Comparison of ENCODE assay signal across 11 mouse cellular contexts in the genomic region with DNA sequence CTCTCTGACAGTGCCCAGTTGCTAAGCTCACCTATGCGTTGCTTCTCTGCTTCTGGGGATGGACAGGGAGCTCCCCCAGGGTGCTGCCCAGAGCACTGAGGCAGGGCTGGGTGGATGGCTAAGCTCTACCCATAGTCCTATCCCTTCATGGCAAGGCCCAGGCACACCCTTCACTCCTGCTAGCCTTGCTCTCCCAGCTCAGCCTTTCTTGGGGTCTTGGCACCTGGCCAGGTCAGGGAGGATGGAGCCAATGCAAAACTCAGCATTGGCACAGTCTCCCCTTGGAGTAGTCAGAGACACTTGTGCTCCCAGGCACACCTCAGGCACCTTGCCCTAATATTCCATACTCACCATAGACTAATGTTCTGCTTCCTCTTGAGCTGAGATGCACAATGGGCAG. TPM values are rescaled to one million over a fixed set of nuclear protein-coding genes. Genes with fewer than 3 reads are reported as not detected.
A peak's percentile ranks its signal among the peaks of the same experiment; 100 is the strongest.
DNase-seq lines count a peak whose midpoint lies in the region; ATAC-seq and TF ChIP-seq lines count a peak whose summit lies in the region.
"Had no signal": no experiment of that assay in that cellular context is flagged by ENCODE, and none has a peak within 500 bp of the region (broad histone marks: within the 10 kb centered on the region; RNA-seq: fewer than 3 reads in every experiment).

No protein-coding gene starts in this region.

- peak; percentile 8 for DNase-seq in forebrain, embryonic 14.5 days (ENCODE audit: low spot score)
- no peak for DNase-seq in testis, postnatal 14 days (ENCODE audit: low spot score)
- DNase-seq in spleen, adult 12 weeks (ENCODE audit: low spot score): no peak
- no peak for DNase-seq in MN1 (ENCODE audit: low spot score)
- DNase-seq in layer of hippocampus, postnatal 25 days (ENCODE audit: extremely low spot score in 1 of 2, low spot score in 1 of 2): no peak
- DNase-seq: thymus, adult 18-20 months had no signal

- 89% methylated on average over 1 of the region's 1 CpGs for WGBS in forebrain, embryonic 14.5 days
- 74% methylated on average over 1 of the region's 1 CpGs for WGBS in forebrain, embryonic 12.5 days
- WGBS in liver, embryonic 12.5 days (ENCODE audit: insufficient replicate concordance): 75% methylated on average over 1 of the region's 1 CpGs

- H3K4me3 ChIP-seq in forebrain, embryonic 14.5 days (ENCODE audit: low read depth, low read length): no peak overlapping the region
- no peak overlapping the region; the same call in 1 of the 2 replicates for H3K4me3 ChIP-seq in forebrain, embryonic 12.5 days (replicated peaks)
- H3K4me3 ChIP-seq in testis, adult 2 months (ENCODE audit: control insufficient read depth, low read depth, low read length): peak overlapping the region; percentile 59
- peak overlapping the region; percentile 13 for H3K4me3 ChIP-seq in liver, embryonic 12.5 days
- H3K4me3 ChIP-seq: midbrain, embryonic 15.5 days had no signal

- TF ChIP-seq CTCF in testis, adult 2 months (IDR thresholded peaks at IDR 0.05; ENCODE audit: control insufficient read depth, insufficient read depth, insufficient replicate concordance, low read depth, low read length): no peak

- TF ChIP-seq POLR2A in testis, adult 2 months (IDR thresholded peaks at IDR 0.05; ENCODE audit: control insufficient read depth, low read depth, low read length): no peak

- no peak for ATAC-seq in forebrain, embryonic 14.5 days
- no peak for ATAC-seq in forebrain, embryonic 12.5 days (ENCODE audit: low FRiP score)
- no peak for ATAC-seq in liver, embryonic 12.5 days
- ATAC-seq: midbrain, embryonic 15.5 days had no signal

- no peaks in the 10 kb centered on the region for H3K36me3 ChIP-seq in forebrain, embryonic 14.5 days (ENCODE audit: control insufficient read depth, insufficient read depth, low read length)
- H3K36me3 ChIP-seq in forebrain, embryonic 12.5 days (replicated peaks): no peaks in the 10 kb centered on the region
- no peaks in the 10 kb centered on the region for H3K36me3 ChIP-seq in testis, adult 2 months (ENCODE audit: control insufficient read depth, insufficient read depth, low read length)
- H3K36me3 ChIP-seq in liver, embryonic 12.5 days: no peaks in the 10 kb centered on the region
- H3K36me3 ChIP-seq: midbrain, embryonic 15.5 days had no signal

- H3K27ac ChIP-seq in forebrain, embryonic 14.5 days (ENCODE audit: low read depth, low read length): no peak overlapping the region
- no peak overlapping the region for H3K27ac ChIP-seq in forebrain, embryonic 12.5 days
- peak overlapping the region; percentile 25; the same call in 1 of the 2 replicates for H3K27ac ChIP-seq in testis, adult 2 months (ENCODE audit: control insufficient read depth, insufficient read depth, low read depth, low read length)
- H3K27ac ChIP-seq in liver, embryonic 12.5 days: no peak overlapping the region
- H3K27ac ChIP-seq: midbrain, embryonic 15.5 days had no signal

- H3K4me1 ChIP-seq in forebrain, embryonic 14.5 days (ENCODE audit: control insufficient read depth, insufficient read depth, low read length): no peaks in the 10 kb centered on the region
- no peaks in the 10 kb centered on the region for H3K4me1 ChIP-seq in forebrain, embryonic 12.5 days
- H3K4me1 ChIP-seq in testis, adult 2 months (ENCODE audit: control insufficient read depth, insufficient read depth, low read length): peaks cover 2% of the 10 kb centered on the region
- no peaks in the 10 kb centered on the region for H3K4me1 ChIP-seq in liver, embryonic 12.5 days
- H3K4me1 ChIP-seq: midbrain, embryonic 15.5 days had no signal

- no peaks in the 10 kb centered on the region for H3K9me3 ChIP-seq in forebrain, embryonic 14.5 days (replicated peaks; ENCODE audit: control insufficient read depth, low read length)
- no peaks in the 10 kb centered on the region for H3K9me3 ChIP-seq in forebrain, embryonic 12.5 days
- H3K9me3 ChIP-seq in liver, embryonic 12.5 days (replicated peaks): no peaks in the 10 kb centered on the region
- H3K9me3 ChIP-seq: midbrain, embryonic 15.5 days had no signal

- H3K4me2 ChIP-seq in forebrain, embryonic 14.5 days (ENCODE audit: low read length): no peak overlapping the region
- H3K4me2 ChIP-seq in forebrain, embryonic 12.5 days: no peak overlapping the region
- H3K4me2 ChIP-seq in liver, embryonic 12.5 days: peak overlapping the region; percentile 36

- H3K27me3 ChIP-seq in forebrain, embryonic 14.5 days (replicated peaks; ENCODE audit: control insufficient read depth, insufficient read depth, low read length): no peaks in the 10 kb centered on the region
- H3K27me3 ChIP-seq in forebrain, embryonic 12.5 days: peaks cover 25% of the 10 kb centered on the region
- no peaks in the 10 kb centered on the region for H3K27me3 ChIP-seq in testis, adult 2 months (ENCODE audit: control insufficient read depth, insufficient read depth, low read length)
- peaks cover 72% of the 10 kb centered on the region for H3K27me3 ChIP-seq in liver, embryonic 12.5 days (replicated peaks)
- H3K27me3 ChIP-seq: midbrain, embryonic 15.5 days had no signal

- H3K9ac ChIP-seq in forebrain, embryonic 14.5 days (ENCODE audit: low read length): no peak overlapping the region
- no peak overlapping the region for H3K9ac ChIP-seq in forebrain, embryonic 12.5 days
- no peak overlapping the region for H3K9ac ChIP-seq in liver, embryonic 12.5 days
- H3K9ac ChIP-seq: midbrain, embryonic 15.5 days had no signal

RNA-seq across cellular contexts. Expression of a gene that starts 0.7 kb away (rescaled TPM):
- 15.5 and 18.0 TPM in 2 replicates for polyA plus RNA-seq in forebrain, embryonic 14.5 days (2014; fragmentation: Nextera tagmentation; extraction: Ambion mirVana)
- 21.4 and 21.5 TPM in 2 replicates for polyA plus RNA-seq in forebrain, embryonic 12.5 days (2016; fragmentation: Nextera tagmentation; extraction: Ambion mirVana)
- 32.9 and 54.4 TPM in 2 replicates for polyA plus RNA-seq in testis, adult 2 months (2012; rRNA removed)
- polyA plus RNA-seq in liver, embryonic 12.5 days (2016; fragmentation: Nextera tagmentation; extraction: Ambion mirVana): 13.0 and 14.8 TPM in 2 replicates
- 10 to 100 TPM; 16.7 to 17.4 TPM for total RNA-seq in layer of hippocampus, postnatal 25 days (2021)

RNA-seq across cellular contexts. Expression of a gene that starts 18.8 kb away (rescaled TPM):
- 2.1 and 3.8 TPM in 2 replicates for polyA plus RNA-seq in forebrain, embryonic 14.5 days (2014; fragmentation: Nextera tagmentation; extraction: Ambion mirVana)
- 0.74 and 0.78 TPM in 2 replicates for polyA plus RNA-seq in forebrain, embryonic 12.5 days (2016; fragmentation: Nextera tagmentation; extraction: Ambion mirVana)
- polyA plus RNA-seq in testis, adult 2 months (2012; rRNA removed): 1.7 and 3.1 TPM in 2 replicates
- not detected in 2 replicates for polyA plus RNA-seq in liver, embryonic 12.5 days (2016; fragmentation: Nextera tagmentation; extraction: Ambion mirVana)
- 100 to 1,000 TPM; 145 to 149 TPM for total RNA-seq in layer of hippocampus, postnatal 25 days (2021)

RNA-seq across cellular contexts. Expression of a gene that starts 25.2 kb away (rescaled TPM):
- polyA plus RNA-seq in forebrain, embryonic 14.5 days (2014; fragmentation: Nextera tagmentation; extraction: Ambion mirVana): 64.2 TPM in 2 replicates
- polyA plus RNA-seq in forebrain, embryonic 12.5 days (2016; fragmentation: Nextera tagmentation; extraction: Ambion mirVana): 68.2 and 72.9 TPM in 2 replicates
- polyA plus RNA-seq in testis, adult 2 months (2012; rRNA removed): 26.9 and 34.0 TPM in 2 replicates
- polyA plus RNA-seq in liver, embryonic 12.5 days (2016; fragmentation: Nextera tagmentation; extraction: Ambion mirVana): 48.4 and 51.3 TPM in 2 replicates
- 1 to 10 TPM; 6.9 to 7.5 TPM for total RNA-seq in layer of hippocampus, postnatal 25 days (2021)

RNA-seq across cellular contexts. Expression of a gene that starts 48.9 kb away (rescaled TPM):
- not detected in 2 replicates for polyA plus RNA-seq in forebrain, embryonic 14.5 days (2014; fragmentation: Nextera tagmentation; extraction: Ambion mirVana)
- polyA plus RNA-seq in forebrain, embryonic 12.5 days (2016; fragmentation: Nextera tagmentation; extraction: Ambion mirVana): not detected in 2 replicates
- not detected in 2 replicates for polyA plus RNA-seq in testis, adult 2 months (2012; rRNA removed)
- not detected in 2 replicates for polyA plus RNA-seq in liver, embryonic 12.5 days (2016; fragmentation: Nextera tagmentation; extraction: Ambion mirVana)
- not detected for total RNA-seq in layer of hippocampus, postnatal 25 days (2021)
- total RNA-seq: layer of hippocampus, adult 8-10 months had no signal
- polyA plus RNA-seq: midbrain, embryonic 15.5 days had no signal

Comparison
In these comparisons a context has a peak if more than half of its experiments do, and no peak if none do; other contexts are left out.
1. H3K4me3 ChIP-seq: peak in testis, adult 2 months (single experiment) and liver, embryonic 12.5 days (single experiment); none in forebrain, embryonic 14.5 days (single experiment) and forebrain, embryonic 12.5 days (single experiment).